Mouse (Mus musculus): ENCODE results near the gene Ube2k. TPM values are rescaled to one million over a fixed set of nuclear protein-coding genes. Genes with fewer than 3 reads are reported as not detected.

The Ube2k gene
- total RNA-seq, 1 experiment from 2014 or later: 49.6 TPM

GRCm38 (mm10) chr5:65537420-65538071, 513 bp downstream of the Ube2k start:
- ATAC-seq (replicated peaks; ENCODE audit: low read depth, poor library complexity, severe bottlenecking): peak; percentile 34

GRCm38 (mm10) chr5:65538121-65538520, 1.1 kb downstream of the Ube2k start:
- no peak for ATAC-seq (replicated peaks; ENCODE audit: low read depth, poor library complexity, severe bottlenecking)

- no peak for ATAC-seq (replicated peaks; ENCODE audit: low read depth, poor library complexity, severe bottlenecking)
Observed at GRCm38 (mm10) chr5:65538829-65539228, 1.8 kb downstream of the Ube2k start.

- ATAC-seq (replicated peaks; ENCODE audit: low read depth, poor library complexity, severe bottlenecking): no peak
Observed at GRCm38 (mm10) chr5:65539786-65540185, 2.8 kb downstream of the Ube2k start.

- ATAC-seq (replicated peaks; ENCODE audit: low read depth, poor library complexity, severe bottlenecking): no peak
Observed at GRCm38 (mm10) chr5:65541889-65542288, 4.9 kb downstream of the Ube2k start.

- ATAC-seq (replicated peaks; ENCODE audit: low read depth, poor library complexity, severe bottlenecking): no peak
Observed at GRCm38 (mm10) chr5:65543491-65543890, 6.5 kb downstream of the Ube2k start.

- no peak for ATAC-seq (replicated peaks; ENCODE audit: low read depth, poor library complexity, severe bottlenecking)
Observed at GRCm38 (mm10) chr5:65544616-65545015, 7.6 kb downstream of the Ube2k start.

- no peak for ATAC-seq (replicated peaks; ENCODE audit: low read depth, poor library complexity, severe bottlenecking)
Observed at GRCm38 (mm10) chr5:65549677-65550076, 12.6 kb downstream of the Ube2k start.

- no peak for ATAC-seq (replicated peaks; ENCODE audit: low read depth, poor library complexity, severe bottlenecking)
Observed at GRCm38 (mm10) chr5:65557109-65557508, 20.1 kb downstream of the Ube2k start.

- ATAC-seq (replicated peaks; ENCODE audit: low read depth, poor library complexity, severe bottlenecking): 0 out of 2 replicates have a peak, but pooled peaks have one; percentile 15
Observed at GRCm38 (mm10) chr5:65561125-65561893, 24.3 kb downstream of the Ube2k start.

GRCm38 (mm10) chr5:65565486-65565885, 28.5 kb downstream of the Ube2k start:
- no peak for ATAC-seq (replicated peaks; ENCODE audit: low read depth, poor library complexity, severe bottlenecking)

GRCm38 (mm10) chr5:65574876-65575275, 37.8 kb downstream of the Ube2k start:
- no peak for ATAC-seq (replicated peaks; ENCODE audit: low read depth, poor library complexity, severe bottlenecking)

- no peak for ATAC-seq (replicated peaks; ENCODE audit: low read depth, poor library complexity, severe bottlenecking)
Observed at GRCm38 (mm10) chr5:65575896-65576295, 38.9 kb downstream of the Ube2k start.

- ATAC-seq (replicated peaks; ENCODE audit: low read depth, poor library complexity, severe bottlenecking): no peak
Observed at GRCm38 (mm10) chr5:65578545-65578944, 41.5 kb downstream of the Ube2k start.

GRCm38 (mm10) chr5:65586291-65586690, 49.3 kb downstream of the Ube2k start:
- ATAC-seq (replicated peaks; ENCODE audit: low read depth, poor library complexity, severe bottlenecking): no peak

- peak; percentile 78 for ATAC-seq (replicated peaks; ENCODE audit: low read depth, poor library complexity, severe bottlenecking)
Observed at GRCm38 (mm10) chr5:65590199-65590598, 53.2 kb downstream of the Ube2k start.

GRCm38 (mm10) chr5:65592421-65592820, 55.4 kb downstream of the Ube2k start:
- ATAC-seq (replicated peaks; ENCODE audit: low read depth, poor library complexity, severe bottlenecking): no peak

- ATAC-seq (replicated peaks; ENCODE audit: low read depth, poor library complexity, severe bottlenecking): no peak
Observed at GRCm38 (mm10) chr5:65599681-65600080, 62.6 kb downstream of the Ube2k start.

- ATAC-seq (replicated peaks; ENCODE audit: low read depth, poor library complexity, severe bottlenecking): no peak
Observed at GRCm38 (mm10) chr5:65606820-65607219, 69.8 kb downstream of the Ube2k start.

- ATAC-seq (replicated peaks; ENCODE audit: low read depth, poor library complexity, severe bottlenecking): no peak
Observed at GRCm38 (mm10) chr5:65609769-65610168, 72.7 kb downstream of the Ube2k start.

- no peak for ATAC-seq (replicated peaks; ENCODE audit: low read depth, poor library complexity, severe bottlenecking)
Observed at GRCm38 (mm10) chr5:65610541-65610940, 73.5 kb downstream of the Ube2k start.

Measured in common myeloid progenitor, adult 5-6 weeks (primary cell).